Mouse (Mus musculus) thymus, adult 18-20 months (tissue): Measurements from ENCODE around the gene Cyp2c38.
"Not testable (repeated sequence)": the region's sequence is repeated elsewhere in the genome, so short reads cannot be mapped to it uniquely, and the experiment has no call there.

Source experiments
- DNase-seq, 2 experiments: peaks; one replicate each; pipeline ENCODE4 v3.0.0; 2022; ENCODE audit warnings: mixed read lengths in 2 of 2

The Cyp2c38 gene

GRCm38 (mm10) chr19:39462941-39463340, at the start of gene Cyp2c38:
Gene Cyp2c38 (minus strand): TSS chr19:39463075.
- DNase-seq, result no peak

DNA sequence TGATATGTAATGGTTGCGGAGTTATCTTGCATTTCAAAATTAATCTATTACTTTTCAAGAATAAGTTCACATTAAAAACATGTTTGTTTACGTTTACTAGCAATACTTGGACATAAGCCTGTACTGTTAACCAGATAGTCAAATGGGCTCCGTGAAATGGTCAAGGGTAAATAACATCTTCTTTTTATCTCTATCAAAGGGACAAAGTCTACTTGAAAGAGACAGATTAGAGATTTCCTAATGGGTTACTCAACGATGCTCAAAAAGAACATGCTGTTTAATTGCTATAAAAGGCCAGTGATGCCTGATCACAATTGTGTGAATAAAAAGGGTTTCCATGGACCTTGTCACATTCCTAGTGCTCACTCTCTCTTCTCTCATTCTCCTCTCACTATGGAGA, 47.7 kb upstream of the Cyp2c38 start, which contains the start of gene Cyp2c39:
Gene Cyp2c39, plus strand, starts transcription at position 329 of the 400 bp plus-strand sequence.
- DNase-seq, result no peak

- no peak for DNase-seq
Measured at GRCm38 (mm10) chr19:39509533-39509932, 46.7 kb upstream of the Cyp2c38 start.

DNA sequence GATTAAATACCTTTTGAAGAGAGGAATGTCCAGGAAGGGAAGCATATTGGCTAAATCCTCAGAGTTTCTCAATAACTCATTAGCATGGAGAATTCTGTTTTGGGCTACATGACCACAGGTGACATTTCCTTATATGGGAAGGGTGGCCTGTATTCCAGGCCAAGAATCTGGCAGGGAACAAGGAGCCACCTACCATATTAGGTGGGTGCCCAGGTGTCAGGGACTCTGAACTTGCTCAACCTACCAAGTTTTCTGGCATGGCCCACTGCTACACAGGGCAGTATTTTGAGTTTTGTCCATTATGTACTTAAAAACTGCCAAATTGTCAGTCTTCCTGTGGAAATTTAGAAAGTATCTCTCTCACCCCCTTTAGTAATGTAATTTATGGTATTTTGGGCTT, 43.5 kb upstream of the Cyp2c38 start:
- no peak for DNase-seq

DNA sequence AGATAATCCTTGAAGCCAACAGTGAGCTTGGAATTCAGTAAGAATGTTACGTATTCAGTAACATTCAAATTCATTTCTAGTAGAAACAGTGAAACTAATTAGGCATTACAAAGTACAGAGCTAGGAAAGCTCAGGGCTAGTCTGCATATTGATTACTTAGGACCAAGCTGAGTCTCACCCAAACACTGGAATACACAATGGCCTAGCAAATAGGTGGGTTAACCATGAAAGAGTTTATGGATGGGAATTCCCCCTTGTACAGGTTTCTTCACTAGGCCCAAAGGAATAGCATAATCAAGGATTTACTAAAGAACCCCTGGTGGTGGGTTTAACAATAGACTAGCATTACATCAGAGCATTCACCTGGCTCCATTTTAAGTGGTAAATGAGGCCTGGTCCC, 21.1 kb upstream of the Cyp2c38 start:
- DNase-seq, result not testable (repeated sequence)

DNA sequence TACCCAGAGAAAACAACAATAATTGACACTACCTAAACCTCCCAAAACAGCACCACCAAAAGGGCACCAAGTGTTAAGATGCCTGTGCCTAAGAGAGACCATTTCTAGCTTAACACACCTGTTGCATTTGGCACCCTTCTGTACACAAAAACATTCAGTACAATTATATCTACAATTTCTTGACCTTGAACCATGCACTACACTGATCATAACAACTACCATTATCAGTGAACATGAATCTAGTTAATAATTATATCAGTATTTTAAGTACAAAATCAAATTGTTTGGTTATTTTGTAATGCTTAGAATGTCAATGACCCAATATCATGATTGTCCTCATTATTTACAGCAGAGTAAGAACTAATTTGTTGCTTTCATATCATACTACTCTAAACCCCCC, 1.0 kb upstream of the Cyp2c38 start:
- no peak for DNase-seq
